Mouse (Mus musculus): ENCODE measurements around the gene Ndufb6.

Ndufb6 gene

DNA sequence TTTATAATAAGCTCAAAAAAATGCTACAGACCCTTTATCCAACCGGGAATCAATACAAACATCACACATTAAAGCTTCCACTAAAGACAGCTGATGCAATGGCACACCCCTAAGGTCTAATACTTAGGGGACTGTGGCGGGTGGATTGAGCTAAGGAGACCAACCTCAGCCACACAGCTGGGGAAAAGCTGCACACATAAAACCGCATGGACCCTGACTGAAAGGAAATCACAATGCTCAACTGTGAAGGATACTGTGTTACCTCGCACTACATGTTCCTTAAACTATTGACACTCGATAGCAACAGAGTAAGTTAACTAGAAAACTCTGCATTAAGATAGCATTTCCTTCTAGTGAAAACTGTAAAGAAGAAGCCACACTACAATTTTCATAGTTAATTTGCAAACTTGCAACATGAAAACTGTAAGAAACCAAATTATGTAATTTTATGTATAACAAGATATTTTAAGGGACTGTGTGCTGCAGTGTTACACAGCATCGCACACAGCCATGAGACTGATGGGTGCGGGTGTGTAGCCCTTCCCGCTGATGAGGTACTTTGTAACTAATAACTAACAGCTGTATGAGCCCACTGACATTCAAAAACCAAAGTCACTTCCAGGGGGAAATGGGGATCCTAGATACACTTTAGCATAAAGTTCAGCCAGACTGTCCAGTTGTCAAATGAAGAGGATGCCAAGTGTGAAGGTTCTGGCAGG lies 24.7 kb downstream of the Ndufb6 start:
- no peak for DNase-seq (ENCODE audit: extremely low read depth, insufficient read length, low spot score)

GRCm38 (mm10) chr4:40253766-40254165 lies 25.5 kb downstream of the Ndufb6 start:
- DNase-seq (ENCODE audit: extremely low read depth, insufficient read length, low spot score): no peak

DNA sequence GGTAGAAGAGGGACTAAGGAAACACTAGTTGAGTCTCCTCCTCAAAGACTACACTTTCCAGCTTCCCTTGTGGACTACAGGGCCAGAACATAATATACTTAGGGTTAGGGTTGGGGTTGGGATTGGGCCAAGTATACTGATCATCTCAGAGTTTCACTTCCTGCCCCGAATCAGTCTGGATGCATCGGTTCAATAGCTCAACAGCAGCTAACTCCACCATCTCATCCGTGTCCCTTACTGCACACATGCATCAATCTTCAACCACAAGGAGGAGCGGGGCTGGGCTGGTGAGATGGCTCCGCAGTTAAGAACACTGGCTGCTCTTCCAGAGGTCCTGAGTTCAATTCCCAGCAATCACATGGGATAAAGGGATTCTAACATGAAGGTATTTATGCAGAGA lies 28.2 kb downstream of the Ndufb6 start:
- DNase-seq (ENCODE audit: extremely low read depth, insufficient read length, low spot score): no peak

DNA sequence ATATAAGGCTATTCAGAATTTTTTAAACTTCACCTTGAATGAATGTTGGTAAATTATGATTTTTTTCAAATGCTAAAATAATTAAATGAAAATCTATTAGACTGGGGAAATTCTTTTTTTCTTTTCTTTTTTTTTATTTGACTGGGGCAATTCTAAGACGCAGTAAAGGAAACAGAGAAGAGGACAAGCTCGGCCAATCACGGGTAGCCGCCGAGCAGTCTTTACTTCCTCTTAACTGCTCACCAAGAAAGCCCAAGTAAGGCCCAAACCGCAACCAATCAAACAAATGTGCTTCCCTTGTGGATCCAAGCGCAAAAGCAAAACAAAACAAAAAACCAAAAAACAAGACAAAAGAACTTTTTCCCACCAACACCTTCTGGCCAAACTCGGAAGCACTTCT lies 35.2 kb downstream of the Ndufb6 start:
- no peak for DNase-seq (ENCODE audit: extremely low read depth, insufficient read length, low spot score)

- no peak for DNase-seq (ENCODE audit: extremely low read depth, insufficient read length, low spot score)
Measured at GRCm38 (mm10) chr4:40243006-40243405, 36.2 kb downstream of the Ndufb6 start.

DNA sequence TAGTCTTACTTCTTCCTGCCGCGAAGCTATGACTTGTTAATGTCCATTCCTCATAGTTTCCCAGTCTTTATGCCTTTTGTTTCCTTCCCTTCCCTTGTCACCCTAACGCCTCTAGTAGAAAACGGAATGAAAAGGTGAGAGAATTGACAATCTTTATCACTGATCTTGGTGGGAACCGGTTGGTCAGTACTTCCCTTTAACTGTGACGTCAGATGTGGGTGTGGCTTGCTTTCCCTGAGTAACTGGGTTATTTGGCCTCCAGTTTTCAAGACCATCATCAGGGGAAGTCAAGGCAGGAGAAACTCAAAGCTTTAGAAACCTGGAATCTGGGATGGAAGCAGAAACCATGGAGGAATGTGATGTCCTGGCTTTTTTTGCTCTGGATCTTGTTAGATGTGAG lies 37.3 kb downstream of the Ndufb6 start:
- DNase-seq (ENCODE audit: extremely low read depth, insufficient read length, low spot score): no peak

GRCm38 (mm10) chr4:40240272-40240744 lies 38.9 kb downstream of the Ndufb6 start:
- peak; percentile 29 for DNase-seq (ENCODE audit: extremely low read depth, insufficient read length, low spot score)

DNA sequence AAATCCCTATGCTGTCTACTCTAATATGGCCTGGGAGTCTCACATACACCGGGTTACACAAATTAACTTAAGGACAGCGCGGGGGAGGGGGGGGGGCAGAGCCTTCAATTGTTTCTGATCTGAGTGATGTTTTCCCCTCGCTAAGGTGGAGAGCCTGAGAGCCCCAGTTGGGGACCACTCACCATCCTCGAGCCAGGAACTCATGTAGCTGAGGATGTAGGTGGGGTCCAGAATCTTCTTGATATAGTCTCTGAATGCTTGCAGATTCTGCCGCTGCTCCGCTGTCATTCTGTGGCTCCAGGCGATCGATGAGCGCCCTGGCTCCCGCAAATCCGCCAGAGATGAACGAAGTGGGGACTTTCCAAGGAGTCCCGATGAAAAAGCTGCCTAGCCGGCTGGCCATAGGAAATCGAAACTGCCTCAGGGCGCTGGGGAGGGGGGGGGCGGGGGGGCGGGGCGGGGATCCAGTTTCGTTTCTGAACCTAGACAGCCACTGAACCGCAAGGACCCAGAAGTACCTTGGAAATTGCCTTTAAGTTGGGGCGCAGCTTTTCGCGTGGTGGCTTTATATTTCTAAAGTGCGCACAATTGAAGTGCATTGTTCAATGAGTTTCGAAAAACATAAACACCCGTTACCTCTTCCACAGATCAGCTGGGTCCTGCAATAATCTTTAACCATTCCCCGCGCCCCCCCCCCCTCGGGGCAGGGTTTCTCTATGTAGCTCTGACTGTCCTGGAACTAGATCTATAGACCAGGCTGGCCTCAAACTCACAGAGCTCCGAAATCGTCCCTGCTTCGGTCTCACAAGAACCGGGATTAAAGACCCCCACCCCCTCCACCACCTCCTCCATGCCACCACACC lies 39.6 kb downstream of the Ndufb6 start, which contains the start of gene Ddx58:
Gene Ddx58, minus strand, starts transcription at position 420 of the 863 bp plus-strand sequence.
- DNase-seq (ENCODE audit: extremely low read depth, insufficient read length, low spot score): peak; percentile 75

DNA sequence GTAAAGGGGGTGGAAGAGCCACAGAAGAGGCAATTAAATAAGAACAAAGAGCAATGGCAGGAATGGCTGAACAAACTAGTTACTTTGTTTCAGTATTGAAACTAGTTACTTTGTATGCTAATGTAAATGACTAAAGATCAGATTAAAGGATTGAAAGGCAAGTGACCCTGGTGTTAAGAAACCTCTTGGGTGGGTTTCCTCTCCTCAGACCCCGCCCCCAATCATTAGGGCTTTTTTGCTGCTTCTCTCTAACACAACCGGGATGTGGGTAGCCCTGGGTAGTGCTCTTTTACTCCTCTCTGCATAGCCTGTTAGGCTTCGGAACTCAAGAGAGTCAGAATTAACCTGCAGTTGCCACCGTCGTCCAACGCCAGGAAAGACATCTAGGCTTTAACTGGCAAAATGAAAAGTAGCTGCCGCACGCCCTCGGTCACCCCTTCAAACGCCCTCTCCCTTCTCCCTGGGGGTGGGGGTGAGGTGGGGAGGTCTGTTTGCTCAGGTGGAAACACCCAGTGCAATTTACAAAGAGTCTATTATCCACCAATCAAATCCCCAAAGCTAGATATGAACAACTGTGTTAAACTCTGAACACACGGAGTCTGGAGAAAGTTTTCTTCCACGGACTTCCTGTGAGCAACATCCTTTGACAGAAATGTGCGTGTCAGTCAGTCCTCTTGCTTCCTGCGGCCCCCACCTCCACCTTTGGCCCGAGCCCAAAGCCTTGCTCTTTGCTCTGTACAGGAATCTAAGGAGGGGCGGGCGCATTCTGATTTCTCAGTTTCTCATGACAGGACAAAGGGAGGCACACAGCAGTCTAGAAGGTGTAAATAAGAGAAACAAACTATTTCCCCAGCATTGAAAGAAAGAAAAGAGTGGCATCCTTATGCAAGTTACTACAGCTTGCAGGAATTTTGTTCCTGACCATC lies 40.5 kb downstream of the Ndufb6 start:
- peak; percentile 75 for DNase-seq (ENCODE audit: extremely low read depth, insufficient read length, low spot score)

- no peak for DNase-seq (ENCODE audit: extremely low read depth, insufficient read length, low spot score)
Measured at GRCm38 (mm10) chr4:40236829-40237228, 42.4 kb downstream of the Ndufb6 start.

DNA sequence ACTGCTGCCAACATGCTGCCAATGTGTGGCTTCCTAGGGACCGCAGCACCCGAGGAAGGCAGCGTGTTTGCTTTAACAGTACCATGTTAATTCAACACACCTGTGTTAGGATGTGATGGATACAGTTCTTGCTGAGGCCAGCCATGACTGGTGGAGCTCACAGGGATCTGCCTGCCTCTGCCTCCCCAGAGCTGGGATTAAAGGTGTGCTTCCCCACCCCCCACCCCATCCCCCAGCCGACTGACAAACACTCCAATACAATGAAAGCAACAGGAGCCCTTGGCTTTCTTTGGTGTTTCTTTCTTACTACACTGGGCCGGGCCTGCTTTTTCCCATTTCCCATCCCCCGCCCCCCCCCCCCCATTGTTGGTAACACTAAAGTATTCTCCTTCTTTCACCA lies 45.0 kb downstream of the Ndufb6 start:
- DNase-seq (ENCODE audit: extremely low read depth, insufficient read length, low spot score): no peak

DNA sequence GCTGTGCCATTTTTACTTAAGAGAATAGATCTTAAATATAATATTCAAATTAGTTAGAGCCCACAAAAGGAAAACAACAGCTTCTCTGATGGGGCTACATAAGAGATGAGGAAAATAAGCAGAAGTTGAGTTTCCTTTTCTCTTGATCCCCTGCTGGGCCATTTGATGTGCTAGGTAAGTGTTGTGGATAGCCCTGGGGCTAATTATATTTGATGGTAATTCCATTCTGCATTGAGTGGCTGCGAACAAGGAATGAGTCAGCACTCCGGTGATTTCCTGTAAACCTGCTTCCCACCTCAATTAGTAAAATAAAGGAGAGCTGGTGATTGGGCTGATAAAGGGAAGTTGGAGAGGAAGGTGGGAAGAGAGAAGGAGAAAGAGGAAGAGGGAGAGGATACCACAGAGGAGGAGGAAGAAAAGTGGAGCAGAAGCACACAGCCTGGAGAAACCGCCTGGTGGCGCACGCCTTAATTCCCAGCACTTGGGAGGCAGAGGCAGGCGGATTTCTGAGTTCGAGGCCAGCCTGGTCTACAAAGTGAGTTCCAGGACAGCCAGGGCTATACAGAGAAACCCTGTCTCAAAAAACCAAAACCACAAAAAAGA lies 46.1 kb downstream of the Ndufb6 start:
- no peak for DNase-seq (ENCODE audit: extremely low read depth, insufficient read length, low spot score)

GRCm38 (mm10) chr4:40229723-40230122 lies 49.5 kb downstream of the Ndufb6 start:
- peak; percentile 15 for DNase-seq (ENCODE audit: extremely low read depth, insufficient read length, low spot score)

GRCm38 (mm10) chr4:40227886-40228285 lies 51.3 kb downstream of the Ndufb6 start:
- no peak for DNase-seq (ENCODE audit: extremely low read depth, insufficient read length, low spot score)

DNA sequence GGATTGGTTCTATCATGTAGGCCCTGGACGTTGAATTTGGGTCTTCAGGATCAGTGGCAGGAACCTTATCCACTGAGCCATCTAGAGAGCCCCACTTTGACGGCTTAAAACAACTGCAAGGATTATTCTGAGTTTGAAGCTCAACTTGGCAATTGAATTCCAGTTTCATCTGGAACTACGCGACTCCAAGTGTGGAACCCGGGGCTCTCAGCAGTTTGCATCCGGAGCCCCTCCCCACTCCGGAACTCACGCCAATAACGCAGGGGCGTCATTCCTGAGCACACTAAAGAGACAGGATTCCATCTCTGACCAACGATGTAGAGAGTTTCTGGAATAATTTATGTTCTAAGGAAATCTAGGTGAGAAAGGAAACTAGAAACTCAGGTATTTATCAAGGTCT lies 52.1 kb downstream of the Ndufb6 start:
- DNase-seq (ENCODE audit: extremely low read depth, insufficient read length, low spot score): no peak

- DNase-seq (ENCODE audit: extremely low read depth, insufficient read length, low spot score): no peak
Measured at GRCm38 (mm10) chr4:40226095-40226494, 53.1 kb downstream of the Ndufb6 start.

- no peak for DNase-seq (ENCODE audit: extremely low read depth, insufficient read length, low spot score)
Measured at GRCm38 (mm10) chr4:40221876-40222585, 57.2 kb downstream of the Ndufb6 start.

GRCm38 (mm10) chr4:40221004-40221760 lies 58.0 kb downstream of the Ndufb6 start:
- DNase-seq (ENCODE audit: extremely low read depth, insufficient read length, low spot score): no peak

Measured in 3134 (cell line).